Mouse (Mus musculus): ENCODE measurements around the gene Trim3.

Trim3 gene

DNA sequence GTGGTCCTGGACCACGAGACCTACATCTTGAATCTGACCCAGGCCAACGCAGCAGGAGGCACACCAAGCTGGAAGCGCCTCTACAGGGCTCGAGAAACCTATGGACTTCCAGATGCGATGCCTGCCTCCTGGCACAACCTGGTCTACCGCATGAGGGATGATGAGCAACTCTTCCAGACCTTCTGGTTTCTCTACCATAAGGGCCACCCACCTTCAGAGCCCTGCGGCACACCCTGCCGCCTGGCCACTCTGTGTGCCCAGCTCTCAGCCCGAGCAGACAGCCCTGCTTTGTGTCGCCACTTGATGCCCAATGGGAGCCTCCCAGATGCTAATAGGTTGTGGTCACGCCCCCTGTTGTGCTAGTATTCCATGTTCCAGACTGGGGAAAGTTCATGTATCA lies 75.7 kb downstream of the Trim3 start:
- DNase-seq (ENCODE audit: low spot score): no peak

DNA sequence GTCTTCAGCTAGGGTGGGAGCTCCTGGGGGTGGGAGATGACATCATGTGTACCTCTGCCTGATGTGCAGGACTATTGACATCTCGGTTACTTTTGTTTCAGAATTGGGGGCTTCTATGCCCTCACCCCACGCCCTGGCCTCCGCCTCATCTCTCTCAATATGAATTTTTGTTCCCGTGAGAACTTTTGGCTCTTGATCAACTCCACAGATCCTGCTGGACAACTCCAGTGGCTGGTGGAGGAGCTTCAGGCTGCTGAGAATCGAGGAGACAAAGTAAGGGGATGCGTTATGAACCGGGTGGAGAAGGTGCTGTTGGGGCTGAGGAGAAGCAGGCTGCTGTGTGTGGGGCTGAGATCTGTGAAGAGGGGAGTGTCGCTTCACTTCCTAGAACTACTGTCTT lies 77.0 kb downstream of the Trim3 start:
- DNase-seq (ENCODE audit: low spot score): no peak

DNA sequence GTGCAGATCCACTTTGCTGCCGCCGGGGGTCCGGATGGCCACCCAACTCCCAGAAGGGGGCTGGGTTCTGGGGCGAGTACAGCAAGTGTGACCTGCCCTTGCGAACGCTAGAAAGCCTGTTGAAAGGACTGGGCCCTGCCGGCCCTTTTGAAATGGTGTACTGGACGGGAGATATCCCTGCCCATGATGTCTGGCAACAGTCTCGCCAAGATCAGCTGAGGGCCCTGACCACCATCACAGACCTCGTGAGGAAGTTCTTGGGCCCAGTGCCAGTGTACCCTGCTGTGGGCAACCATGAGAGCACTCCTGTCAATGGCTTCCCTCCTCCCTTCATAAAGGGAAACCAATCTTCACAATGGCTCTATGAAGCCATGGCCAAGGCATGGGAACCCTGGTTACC lies 77.8 kb downstream of the Trim3 start:
- no peak for DNase-seq (ENCODE audit: low spot score)

Data from ovary, postnatal 14 days (tissue).